Mouse (Mus musculus): ENCODE results near the gene Acot11. TPM values are rescaled to one million over a fixed set of nuclear protein-coding genes. Genes with fewer than 3 reads are reported as not detected.
"Not testable (repeated sequence)": the region's sequence is repeated elsewhere in the genome, so short reads cannot be mapped to it uniquely, and the experiment has no call there.

Gene Acot11
- polyA plus RNA-seq, 1 experiment from 2014 or later, result 1.4 TPM

DNA sequence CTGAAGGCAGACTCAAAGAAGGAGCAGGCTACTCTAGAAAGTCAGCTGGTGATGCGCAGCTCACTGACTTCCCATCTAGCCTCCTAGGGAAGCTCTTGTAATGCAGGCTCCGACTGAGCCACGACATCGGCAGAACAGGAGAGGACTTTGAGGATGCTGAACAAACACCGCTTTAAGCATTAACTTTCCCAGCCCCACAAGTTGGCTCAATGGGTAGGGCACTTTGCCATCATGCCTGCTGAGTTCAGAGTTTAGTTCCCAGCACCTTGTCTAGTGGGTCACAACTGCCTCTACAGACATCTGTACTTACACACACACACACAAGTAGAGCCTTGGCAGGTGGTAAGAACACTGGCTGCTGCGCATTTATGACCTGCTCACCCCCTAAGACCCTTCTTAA, 53.1 kb downstream of the Acot11 start:
- no peaks in the 10 kb centered on the region for H3K4me1 ChIP-seq
- no peak overlapping the region for H3K4me3 ChIP-seq
- no peak for ATAC-seq (ENCODE audit: borderline replicate concordance, extremely low read depth, low FRiP score, low TSS enrichment)
- no peak overlapping the region for H3K9ac ChIP-seq
- H3K27ac ChIP-seq, result no peak overlapping the region
- H3K36me3 ChIP-seq, result no peaks in the 10 kb centered on the region
- H3K27me3 ChIP-seq, result no peaks in the 10 kb centered on the region
- H3K9me3 ChIP-seq, result no peaks in the 10 kb centered on the region
- no peak overlapping the region for H3K4me2 ChIP-seq
- whole genome bisulfite sequencing, result 82% methylated on average over 6 of the region's 6 CpGs

GRCm38 (mm10) chr4:106749699-106750098, 55.1 kb downstream of the Acot11 start:
- Histone ChIP-seq H3K4me1 (no peaks in the 10 kb centered on the region), H3K36me3 (no peaks in the 10 kb centered on the region), H3K4me2 (peak overlapping the region; percentile 45), H3K9me3 (no peaks in the 10 kb centered on the region), H3K9ac (no peak overlapping the region), H3K27me3 (no peaks in the 10 kb centered on the region), H3K27ac (no peak overlapping the region), H3K4me3 (peak overlapping the region; percentile 12; the same call in 1 of the 2 replicates)
- ATAC-seq (ENCODE audit: borderline replicate concordance, extremely low read depth, low FRiP score, low TSS enrichment), result peak; percentile 71; the same call in 1 of the 2 replicates
- WGBS, result 4% methylated on average over 7 of the region's 7 CpGs

- Histone ChIP-seq H3K9ac (no peak overlapping the region), H3K27ac (no peak overlapping the region), H3K27me3 (no peaks in the 10 kb centered on the region), H3K9me3 (no peaks in the 10 kb centered on the region), H3K36me3 (no peaks in the 10 kb centered on the region), H3K4me2 (no peak overlapping the region), H3K4me3 (no peak overlapping the region), H3K4me1 (no peaks in the 10 kb centered on the region)
- no peak for ATAC-seq (ENCODE audit: borderline replicate concordance, extremely low read depth, low FRiP score, low TSS enrichment)
- WGBS, result 61% methylated on average over 1 of the region's 1 CpGs
Observed at GRCm38 (mm10) chr4:106747001-106747580, 57.7 kb downstream of the Acot11 start.

DNA sequence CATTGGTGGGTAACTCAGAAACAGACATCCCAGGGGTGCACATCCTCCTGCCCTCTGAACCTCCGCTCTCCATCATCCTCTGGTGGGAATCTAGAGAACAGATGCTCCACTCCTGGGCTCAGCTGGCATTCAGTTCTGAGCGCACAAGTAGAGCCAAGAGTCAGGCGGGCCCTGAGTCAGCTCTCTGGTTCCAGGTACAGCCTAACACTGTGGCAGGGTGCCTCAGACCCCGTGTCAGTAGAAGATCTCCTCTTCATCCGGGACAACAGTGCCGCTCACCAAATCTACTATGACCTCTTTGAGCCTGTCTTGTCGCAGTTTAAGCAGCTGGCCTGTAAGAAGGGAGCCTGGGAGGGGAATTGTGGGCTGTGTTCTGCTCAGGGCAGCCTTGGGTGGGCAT, 58.9 kb downstream of the Acot11 start:
- no peak for ATAC-seq (ENCODE audit: borderline replicate concordance, extremely low read depth, low FRiP score, low TSS enrichment)
- Histone ChIP-seq H3K36me3 (no peaks in the 10 kb centered on the region), H3K27ac (no peak overlapping the region), H3K9me3 (no peaks in the 10 kb centered on the region), H3K4me1 (no peaks in the 10 kb centered on the region), H3K27me3 (no peaks in the 10 kb centered on the region), H3K4me3 (no peak overlapping the region), H3K9ac (no peak overlapping the region), H3K4me2 (no peak overlapping the region)
- WGBS, result 73% methylated on average over 7 of the region's 7 CpGs

- Histone ChIP-seq H3K27me3 (no peaks in the 10 kb centered on the region), H3K4me2 (no peak overlapping the region), H3K9ac (no peak overlapping the region), H3K27ac (no peak overlapping the region), H3K36me3 (no peaks in the 10 kb centered on the region), H3K9me3 (no peaks in the 10 kb centered on the region), H3K4me3 (no peak overlapping the region), H3K4me1 (no peaks in the 10 kb centered on the region)
- WGBS, result 59% methylated on average over 3 of the region's 3 CpGs
- ATAC-seq (ENCODE audit: borderline replicate concordance, extremely low read depth, low FRiP score, low TSS enrichment), result no peak
Observed at GRCm38 (mm10) chr4:106737904-106738303, 66.9 kb downstream of the Acot11 start.

DNA sequence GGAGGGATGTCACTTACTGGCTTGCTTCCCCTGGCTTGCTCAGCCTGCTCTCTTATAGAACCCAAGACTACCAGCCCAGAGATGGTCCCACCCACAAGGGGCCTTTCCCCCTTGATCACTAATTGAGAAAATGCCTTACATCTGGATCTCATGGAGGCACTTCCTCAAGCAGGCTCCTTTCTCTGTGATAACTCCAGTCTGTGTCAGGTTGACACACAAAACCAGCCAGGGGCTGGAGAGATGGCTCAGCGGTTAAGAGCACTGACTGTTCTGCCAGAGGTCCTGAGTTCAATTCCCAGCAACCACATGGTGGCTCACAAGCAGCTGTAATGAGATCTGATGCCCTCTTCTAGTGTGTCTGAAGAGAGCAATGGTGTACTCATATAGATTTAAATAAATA, 67.9 kb downstream of the Acot11 start:
- not testable (repeated sequence) for H3K9ac ChIP-seq; H3K4me2 ChIP-seq; H3K4me3 ChIP-seq; H3K27me3 ChIP-seq; H3K36me3 ChIP-seq; H3K9me3 ChIP-seq; H3K4me1 ChIP-seq; H3K27ac ChIP-seq; ATAC-seq (ENCODE audit: borderline replicate concordance, extremely low read depth, low FRiP score, low TSS enrichment)
- WGBS, result 87% methylated on average over 1 of the region's 1 CpGs

DNA sequence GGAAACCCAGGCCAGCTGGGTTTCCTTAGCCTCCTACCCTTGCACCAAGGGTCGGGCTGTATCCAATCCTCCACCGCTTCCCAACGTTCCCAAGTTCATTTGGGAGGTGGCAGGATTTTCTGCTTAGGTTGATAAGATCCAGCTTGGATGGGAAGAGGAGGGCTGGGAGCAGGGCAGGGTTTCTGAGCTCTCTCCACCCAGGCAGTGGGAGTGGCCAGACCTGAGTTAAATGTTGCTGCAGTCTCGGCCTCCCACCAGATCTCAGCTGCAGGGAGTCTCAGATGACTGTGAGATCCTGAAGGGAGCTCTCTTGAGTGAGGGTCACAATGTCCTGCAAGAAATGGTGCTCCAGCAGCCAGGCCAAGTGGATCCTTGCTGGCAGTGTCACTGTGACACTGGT, 71.2 kb downstream of the Acot11 start, which contains the start of gene Fam151a:
Gene Fam151a (plus strand): TSS at position 254 of the 400 bp plus-strand sequence.
- ATAC-seq (ENCODE audit: borderline replicate concordance, extremely low read depth, low FRiP score, low TSS enrichment), result no peak
- no peaks in the 10 kb centered on the region for H3K4me1 ChIP-seq
- no peak within 1 kb of the TSS for H3K9ac ChIP-seq
- no peak within 1 kb of the TSS for H3K4me2 ChIP-seq
- no peaks in the 10 kb centered on the region for H3K9me3 ChIP-seq
- WGBS, result 31% methylated on average over 4 of the region's 4 CpGs
- no peak within 1 kb of the TSS for H3K27ac ChIP-seq
- no peaks in the 10 kb centered on the region for H3K27me3 ChIP-seq
- H3K4me3 ChIP-seq, result no peak within 1 kb of the TSS
- H3K36me3 ChIP-seq, result no peaks in the 10 kb centered on the region

- no peak within 1 kb of the TSS for H3K9ac ChIP-seq
- no peaks in the 10 kb centered on the region for H3K4me1 ChIP-seq
- H3K4me2 ChIP-seq, result no peak within 1 kb of the TSS
Observed at GRCm38 (mm10) chr4:106730814-106731213, 74.0 kb downstream of the Acot11 start, which contains the start of gene Mroh7. Gene Mroh7 (minus strand): TSS chr4:106730925.

DNA sequence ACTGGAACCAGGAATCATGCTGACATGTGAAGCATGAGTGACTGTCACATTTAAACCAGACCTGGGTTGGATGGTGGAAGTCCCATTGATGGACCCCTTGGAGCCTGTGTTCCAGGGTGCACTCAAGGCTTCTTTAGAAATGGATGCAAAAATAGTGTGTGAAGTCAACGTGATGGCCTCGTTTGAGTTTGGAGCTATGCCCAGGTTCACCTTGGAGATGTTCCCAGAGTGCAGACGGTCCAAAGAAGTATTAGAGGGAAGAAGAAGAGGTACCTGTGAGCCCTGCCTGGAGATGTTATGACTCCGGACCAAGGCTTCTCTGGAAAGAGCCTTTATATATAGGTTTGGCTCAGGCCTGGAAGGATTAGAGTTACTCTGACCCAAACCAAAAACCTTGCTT, 84.2 kb downstream of the Acot11 start:
- no peak for ATAC-seq (ENCODE audit: borderline replicate concordance, extremely low read depth, low FRiP score, low TSS enrichment)
- Histone ChIP-seq H3K4me2 (no peak overlapping the region), H3K27me3 (no peaks in the 10 kb centered on the region), H3K9me3 (no peaks in the 10 kb centered on the region), H3K4me1 (no peaks in the 10 kb centered on the region), H3K27ac (no peak overlapping the region), H3K36me3 (no peaks in the 10 kb centered on the region), H3K4me3 (no peak overlapping the region), H3K9ac (no peak overlapping the region)
- WGBS, result 76% methylated on average over 4 of the region's 4 CpGs

More at GRCm38 (mm10) chr4:106730814-106731213, 74.0 kb downstream of the Acot11 start, which contains the start of gene Mroh7:
- H3K9me3 ChIP-seq, result no peaks in the 10 kb centered on the region
- ATAC-seq (ENCODE audit: borderline replicate concordance, extremely low read depth, low FRiP score, low TSS enrichment), result no peak
- H3K36me3 ChIP-seq, result no peaks in the 10 kb centered on the region
- 72% methylated on average over 7 of the region's 7 CpGs for WGBS
- H3K27me3 ChIP-seq, result no peaks in the 10 kb centered on the region
- H3K4me3 ChIP-seq, result no peak within 1 kb of the TSS
- no peak within 1 kb of the TSS for H3K27ac ChIP-seq

DNA sequence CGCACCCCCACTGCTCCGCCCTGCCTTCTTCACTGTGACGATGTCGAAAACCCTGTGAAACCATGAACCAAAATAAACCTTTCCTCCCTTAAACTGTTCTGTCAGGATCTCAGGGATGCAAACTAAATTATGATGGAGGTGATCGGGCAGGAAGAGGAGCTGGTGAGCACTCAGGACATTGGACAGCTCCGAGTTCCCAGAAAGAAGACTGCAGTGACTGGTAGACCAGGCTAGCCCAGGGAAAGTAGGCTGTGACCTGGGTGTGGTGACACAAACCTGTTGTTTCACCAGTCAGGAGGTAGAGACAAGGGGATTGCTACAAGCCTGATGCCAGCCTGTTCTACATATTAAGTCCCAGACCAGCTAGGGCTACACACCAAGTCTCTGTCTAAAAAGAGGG, 91.2 kb downstream of the Acot11 start:
- Histone ChIP-seq H3K4me1 (no peaks in the 10 kb centered on the region), H3K27ac (no peak overlapping the region), H3K9me3 (no peaks in the 10 kb centered on the region), H3K4me2 (no peak overlapping the region), H3K27me3 (no peaks in the 10 kb centered on the region), H3K4me3 (no peak overlapping the region), H3K9ac (no peak overlapping the region), H3K36me3 (no peaks in the 10 kb centered on the region)
- WGBS, result 83% methylated on average over 6 of the region's 6 CpGs
- no peak for ATAC-seq (ENCODE audit: borderline replicate concordance, extremely low read depth, low FRiP score, low TSS enrichment)

GRCm38 (mm10) chr4:106708408-106708807, 96.4 kb downstream of the Acot11 start:
- ATAC-seq (ENCODE audit: borderline replicate concordance, extremely low read depth, low FRiP score, low TSS enrichment), result 0 out of 2 replicates have a peak, but pooled peaks have one; percentile 16
- no peaks in the 10 kb centered on the region for H3K27me3 ChIP-seq
- peaks cover 2% of the 10 kb centered on the region; the same call in 1 of the 2 replicates for H3K4me1 ChIP-seq
- no peak overlapping the region for H3K9ac ChIP-seq
- no peaks in the 10 kb centered on the region for H3K36me3 ChIP-seq
- H3K9me3 ChIP-seq, result no peaks in the 10 kb centered on the region
- H3K4me2 ChIP-seq, result peak overlapping the region; percentile 38; the same call in 1 of the 2 replicates
- H3K27ac ChIP-seq, result no peak overlapping the region
- WGBS, result 0% methylated on average over 8 of the region's 8 CpGs
- 0 out of 2 replicates have a peak overlapping the region, but pooled peaks have one; percentile 1 for H3K4me3 ChIP-seq

- Histone ChIP-seq H3K36me3 (no peaks in the 10 kb centered on the region), H3K27ac (no peak overlapping the region), H3K4me3 (0 out of 2 replicates have a peak overlapping the region, but pooled peaks have one; percentile 1), H3K9me3 (no peaks in the 10 kb centered on the region), H3K27me3 (no peaks in the 10 kb centered on the region), H3K9ac (no peak overlapping the region), H3K4me2 (peak overlapping the region; percentile 38; the same call in 1 of the 2 replicates), H3K4me1 (peaks cover 2% of the 10 kb centered on the region; the same call in 1 of the 2 replicates)
- WGBS, result 32% methylated on average over 5 of the region's 5 CpGs
- no peak for ATAC-seq (ENCODE audit: borderline replicate concordance, extremely low read depth, low FRiP score, low TSS enrichment)
Observed at GRCm38 (mm10) chr4:106707957-106708356, 96.8 kb downstream of the Acot11 start.

Measured in lung, embryonic 15.5 days (tissue).